Mouse (Mus musculus): ENCODE data around the gene Cryz. TPM values are rescaled to one million over a fixed set of nuclear protein-coding genes. Genes with fewer than 3 reads are reported as not detected.
A peak's percentile ranks its signal among the peaks of the same experiment; 100 is the strongest.

The Cryz gene
- polyA plus RNA-seq, 1 experiment from 2014 or later, result 55.6 TPM

DNA sequence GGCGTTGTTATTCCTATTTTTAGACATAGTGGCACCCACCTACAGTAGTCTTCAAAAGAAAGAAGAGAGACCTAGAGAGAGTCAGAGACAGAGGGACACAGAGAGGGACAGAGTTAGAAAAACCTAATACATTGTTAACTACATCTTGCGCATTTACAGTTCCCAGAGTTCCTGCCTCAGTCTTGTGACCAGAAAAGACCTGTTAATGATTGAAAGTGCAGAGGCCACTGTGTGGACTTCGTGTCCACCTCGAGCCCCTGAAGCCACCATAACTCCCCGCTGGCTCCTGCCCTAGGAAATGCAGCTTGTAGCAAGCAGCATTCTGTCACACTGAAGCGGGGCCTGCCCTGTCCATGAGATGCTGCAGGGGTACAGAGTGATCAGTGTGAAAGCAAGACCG, 1.1 kb downstream of the Cryz start:
- H3K36me3 ChIP-seq (ENCODE audit: control insufficient read depth, insufficient read depth), result peaks cover 5% of the 10 kb centered on the region; the same call in 1 of the 2 replicates
- peak overlapping the region; percentile 68 for H3K4me3 ChIP-seq (ENCODE audit: low read depth, low read length)
- ATAC-seq, result peak; percentile 76
- H3K9ac ChIP-seq (ENCODE audit: low read depth, low read length), result peak overlapping the region; percentile 66
- H3K4me1 ChIP-seq (replicated peaks; ENCODE audit: control insufficient read depth, insufficient read depth, low read length), result no peaks in the 10 kb centered on the region
- TF ChIP-seq CTCF (IDR thresholded peaks at IDR 0.05; ENCODE audit: low read depth), result no peak
- peak overlapping the region; percentile 97 for H3K27ac ChIP-seq (ENCODE audit: low read depth, low read length)
- H3K27me3 ChIP-seq (replicated peaks; ENCODE audit: control insufficient read depth, insufficient read depth, low read length), result no peaks in the 10 kb centered on the region
- WGBS, result 20% methylated on average over 7 of the region's 7 CpGs
- no peaks in the 10 kb centered on the region for H3K9me3 ChIP-seq (ENCODE audit: control insufficient read depth)
- peak overlapping the region; percentile 83 for H3K4me2 ChIP-seq (replicated peaks; ENCODE audit: low read depth)

DNA sequence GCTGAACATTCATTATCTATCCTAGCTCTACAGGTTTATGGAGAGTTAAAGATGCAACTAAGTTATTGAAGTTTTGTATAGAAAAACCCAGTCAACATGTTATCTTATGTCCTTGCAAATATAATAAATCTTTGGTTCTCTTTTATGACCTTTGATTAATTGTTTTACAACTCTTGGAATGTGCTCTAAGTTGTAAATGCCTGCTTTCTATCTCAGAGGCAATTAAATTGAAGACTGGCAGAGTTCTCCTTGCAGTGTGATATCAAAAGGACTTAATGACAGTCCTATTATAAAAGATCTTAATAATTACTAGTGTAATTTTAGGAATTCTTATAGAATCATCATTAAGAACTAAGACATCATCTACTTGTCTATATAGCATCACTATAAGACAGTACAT, 5.6 kb downstream of the Cryz start:
- peaks cover 15% of the 10 kb centered on the region for H3K36me3 ChIP-seq (ENCODE audit: control insufficient read depth, insufficient read depth)
- peak; percentile 32; the same call in 1 of the 2 replicates for ATAC-seq
- no peak overlapping the region for H3K4me2 ChIP-seq (replicated peaks; ENCODE audit: low read depth)
- H3K9ac ChIP-seq (ENCODE audit: low read depth, low read length), result no peak overlapping the region
- no peaks in the 10 kb centered on the region for H3K9me3 ChIP-seq (ENCODE audit: control insufficient read depth)
- no peaks in the 10 kb centered on the region for H3K27me3 ChIP-seq (replicated peaks; ENCODE audit: control insufficient read depth, insufficient read depth, low read length)
- no peak for TF ChIP-seq CTCF (IDR thresholded peaks at IDR 0.05; ENCODE audit: low read depth)
- no peak overlapping the region for H3K4me3 ChIP-seq (ENCODE audit: low read depth, low read length)
- no peaks in the 10 kb centered on the region for H3K4me1 ChIP-seq (replicated peaks; ENCODE audit: control insufficient read depth, insufficient read depth, low read length)
- no peak overlapping the region for H3K27ac ChIP-seq (ENCODE audit: low read depth, low read length)

DNA sequence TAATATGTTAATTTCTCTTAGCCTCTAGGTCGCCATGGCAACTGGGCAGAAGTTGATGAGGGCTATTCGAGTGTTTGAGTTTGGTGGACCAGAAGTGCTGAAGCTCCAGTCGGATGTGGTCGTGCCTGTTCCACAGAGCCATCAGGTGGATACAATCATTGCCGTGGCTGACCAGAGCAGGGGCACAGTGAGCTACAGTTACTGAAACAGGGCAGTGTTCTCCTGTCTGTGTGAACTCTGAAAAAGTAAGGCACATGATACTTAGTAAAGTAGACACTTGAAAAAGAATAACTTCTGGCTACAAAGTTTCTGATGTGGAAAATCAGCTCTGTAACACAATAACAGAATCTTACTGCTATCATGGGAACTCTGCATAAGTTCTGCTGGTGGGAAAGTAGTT, 8.4 kb downstream of the Cryz start:
- WGBS, result 78% methylated on average over 5 of the region's 5 CpGs
- Histone ChIP-seq H3K4me2 (replicated peaks; ENCODE audit: low read depth) (no peak overlapping the region), H3K4me1 (replicated peaks; ENCODE audit: control insufficient read depth, insufficient read depth, low read length) (no peaks in the 10 kb centered on the region), H3K27ac (ENCODE audit: low read depth, low read length) (no peak overlapping the region), H3K4me3 (ENCODE audit: low read depth, low read length) (no peak overlapping the region), H3K9me3 (ENCODE audit: control insufficient read depth) (no peaks in the 10 kb centered on the region), H3K27me3 (replicated peaks; ENCODE audit: control insufficient read depth, insufficient read depth, low read length) (no peaks in the 10 kb centered on the region), H3K9ac (ENCODE audit: low read depth, low read length) (no peak overlapping the region), H3K36me3 (ENCODE audit: control insufficient read depth, insufficient read depth) (peaks cover 20% of the 10 kb centered on the region)
- no peak for ATAC-seq
- no peak for TF ChIP-seq CTCF (IDR thresholded peaks at IDR 0.05; ENCODE audit: low read depth)

DNA sequence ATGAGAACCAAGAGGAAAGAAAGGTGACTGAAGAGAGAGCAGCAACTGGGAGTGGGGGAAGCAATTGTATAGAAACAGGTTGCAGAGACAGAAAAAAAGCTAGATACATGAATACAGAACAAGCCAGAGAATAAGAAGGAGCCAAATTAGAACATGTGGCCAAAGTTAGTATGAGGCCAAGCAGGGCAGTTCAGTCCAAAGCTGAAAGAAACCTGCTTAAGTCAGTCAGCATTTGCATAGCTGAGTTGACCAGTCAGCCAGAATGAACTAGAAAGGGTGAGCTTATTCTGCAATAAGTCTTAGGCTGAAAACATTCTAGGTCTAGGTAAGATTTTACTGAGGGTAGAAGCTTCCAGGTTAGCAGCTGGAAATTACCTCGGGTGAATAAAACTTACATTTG, 11.4 kb downstream of the Cryz start:
- no peaks in the 10 kb centered on the region for H3K4me1 ChIP-seq (replicated peaks; ENCODE audit: control insufficient read depth, insufficient read depth, low read length)
- WGBS, result 68% methylated on average over 1 of the region's 1 CpGs
- H3K4me2 ChIP-seq (replicated peaks; ENCODE audit: low read depth), result no peak overlapping the region
- TF ChIP-seq CTCF (IDR thresholded peaks at IDR 0.05; ENCODE audit: low read depth), result no peak
- H3K9me3 ChIP-seq (ENCODE audit: control insufficient read depth), result no peaks in the 10 kb centered on the region
- H3K36me3 ChIP-seq (ENCODE audit: control insufficient read depth, insufficient read depth), result peaks cover 31% of the 10 kb centered on the region
- no peak for ATAC-seq
- H3K27me3 ChIP-seq (replicated peaks; ENCODE audit: control insufficient read depth, insufficient read depth, low read length), result no peaks in the 10 kb centered on the region
- no peak overlapping the region for H3K9ac ChIP-seq (ENCODE audit: low read depth, low read length)
- no peak overlapping the region for H3K27ac ChIP-seq (ENCODE audit: low read depth, low read length)
- H3K4me3 ChIP-seq (ENCODE audit: low read depth, low read length), result no peak overlapping the region

DNA sequence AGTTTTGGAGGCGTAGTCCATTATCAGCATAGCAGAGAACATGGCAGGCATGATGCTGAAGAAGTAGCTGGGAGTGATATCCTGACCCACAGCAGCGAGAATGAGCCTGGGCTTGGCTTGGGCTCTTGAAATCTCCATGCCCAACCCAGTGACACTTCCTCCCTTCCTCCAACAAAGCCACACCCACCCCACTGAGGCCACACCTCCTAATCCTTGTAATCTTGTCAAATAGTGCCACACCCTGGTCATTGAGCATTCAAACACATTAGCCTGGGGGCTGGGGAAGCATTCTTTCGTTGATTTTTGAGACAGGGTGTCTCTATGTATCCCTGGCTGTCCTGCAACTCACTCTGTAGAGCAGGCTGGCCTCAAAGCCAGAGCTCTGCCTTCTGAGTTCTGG, 15.4 kb downstream of the Cryz start:
- H3K9ac ChIP-seq (ENCODE audit: low read depth, low read length), result no peak overlapping the region
- ATAC-seq, result peak; percentile 54; the same call in 1 of the 2 replicates
- peaks cover 33% of the 10 kb centered on the region for H3K36me3 ChIP-seq (ENCODE audit: control insufficient read depth, insufficient read depth)
- H3K27me3 ChIP-seq (replicated peaks; ENCODE audit: control insufficient read depth, insufficient read depth, low read length), result no peaks in the 10 kb centered on the region
- H3K4me1 ChIP-seq (replicated peaks; ENCODE audit: control insufficient read depth, insufficient read depth, low read length), result no peaks in the 10 kb centered on the region
- 72% methylated on average over 3 of the region's 3 CpGs for WGBS
- no peaks in the 10 kb centered on the region for H3K9me3 ChIP-seq (ENCODE audit: control insufficient read depth)
- H3K4me3 ChIP-seq (ENCODE audit: low read depth, low read length), result no peak overlapping the region
- TF ChIP-seq CTCF (IDR thresholded peaks at IDR 0.05; ENCODE audit: low read depth), result no peak; the same call in 1 of the 2 replicates
- H3K4me2 ChIP-seq (replicated peaks; ENCODE audit: low read depth), result no peak overlapping the region
- no peak overlapping the region for H3K27ac ChIP-seq (ENCODE audit: low read depth, low read length)

DNA sequence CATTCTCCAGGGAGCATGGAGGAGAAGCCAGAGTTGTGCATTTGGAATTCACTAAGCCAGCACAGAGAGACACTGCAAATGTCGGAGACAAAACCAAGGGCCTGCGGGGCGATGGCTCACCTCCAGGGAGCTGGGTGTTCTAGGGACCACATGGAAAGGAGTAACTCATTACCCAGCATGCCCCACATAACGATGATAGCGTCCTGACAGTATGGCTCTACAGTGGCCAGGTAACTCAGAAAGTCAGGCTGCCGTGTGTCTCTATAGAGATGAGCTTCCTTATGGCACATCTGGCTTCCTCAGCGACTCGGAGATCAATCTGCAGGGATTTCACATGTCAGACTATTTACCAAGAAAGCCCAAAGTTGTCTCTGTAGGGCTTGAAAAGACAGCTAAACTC, 18.3 kb downstream of the Cryz start:
- no peak for TF ChIP-seq CTCF (IDR thresholded peaks at IDR 0.05; ENCODE audit: low read depth)
- no peak overlapping the region for H3K9ac ChIP-seq (ENCODE audit: low read depth, low read length)
- no peak overlapping the region for H3K4me2 ChIP-seq (replicated peaks; ENCODE audit: low read depth)
- H3K4me3 ChIP-seq (ENCODE audit: low read depth, low read length), result no peak overlapping the region
- peaks cover 38% of the 10 kb centered on the region for H3K36me3 ChIP-seq (ENCODE audit: control insufficient read depth, insufficient read depth)
- no peaks in the 10 kb centered on the region for H3K4me1 ChIP-seq (replicated peaks; ENCODE audit: control insufficient read depth, insufficient read depth, low read length)
- no peaks in the 10 kb centered on the region for H3K27me3 ChIP-seq (replicated peaks; ENCODE audit: control insufficient read depth, insufficient read depth, low read length)
- no peak for ATAC-seq
- H3K27ac ChIP-seq (ENCODE audit: low read depth, low read length), result no peak overlapping the region
- 95% methylated on average over 8 of the region's 8 CpGs for WGBS
- H3K9me3 ChIP-seq (ENCODE audit: control insufficient read depth), result no peaks in the 10 kb centered on the region

DNA sequence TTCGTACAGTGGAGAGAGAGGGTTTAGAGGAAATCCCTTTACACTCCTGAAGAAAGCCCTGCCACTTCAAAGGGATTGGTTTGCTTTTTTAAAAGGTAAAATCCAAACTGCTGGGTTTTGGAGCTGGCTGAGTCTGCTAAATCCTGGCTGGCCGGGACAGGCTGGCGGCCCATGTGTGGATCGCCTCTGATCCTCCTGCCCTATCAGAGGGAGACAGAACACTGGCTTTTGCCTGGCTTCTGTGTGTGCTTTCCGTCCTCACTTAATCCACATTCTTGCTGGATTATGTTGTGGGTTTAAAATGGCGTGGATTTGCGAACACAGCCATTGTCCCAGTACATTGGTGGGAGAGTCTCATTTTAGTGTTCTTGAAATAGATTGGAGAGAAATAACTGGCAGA, 18.8 kb downstream of the Cryz start:
- Histone ChIP-seq H3K9me3 (ENCODE audit: control insufficient read depth) (no peaks in the 10 kb centered on the region), H3K9ac (ENCODE audit: low read depth, low read length) (no peak overlapping the region), H3K4me1 (replicated peaks; ENCODE audit: control insufficient read depth, insufficient read depth, low read length) (no peaks in the 10 kb centered on the region), H3K27ac (ENCODE audit: low read depth, low read length) (no peak overlapping the region), H3K36me3 (ENCODE audit: control insufficient read depth, insufficient read depth) (peaks cover 43% of the 10 kb centered on the region), H3K4me2 (replicated peaks; ENCODE audit: low read depth) (no peak overlapping the region), H3K27me3 (replicated peaks; ENCODE audit: control insufficient read depth, insufficient read depth, low read length) (no peaks in the 10 kb centered on the region), H3K4me3 (ENCODE audit: low read depth, low read length) (no peak overlapping the region)
- 92% methylated on average over 7 of the region's 7 CpGs for WGBS
- no peak for ATAC-seq
- TF ChIP-seq CTCF (IDR thresholded peaks at IDR 0.05; ENCODE audit: low read depth), result no peak

Measured in intestine, postnatal 0 days (tissue).